Mouse (Mus musculus) urinary bladder, adult 18-20 months (tissue): ENCODE data around the gene Pfn4.
"Not testable (repeated sequence)": the region's sequence is repeated elsewhere in the genome, so short reads cannot be mapped to it uniquely, and the experiment has no call there.

Experiments used
- DNase-seq, 2 experiments: peaks; one replicate each; pipeline ENCODE4 v3.0.0; 2022; ENCODE audit warnings: low spot score in 2 of 2, mixed read lengths in 2 of 2

Gene Pfn4

DNA sequence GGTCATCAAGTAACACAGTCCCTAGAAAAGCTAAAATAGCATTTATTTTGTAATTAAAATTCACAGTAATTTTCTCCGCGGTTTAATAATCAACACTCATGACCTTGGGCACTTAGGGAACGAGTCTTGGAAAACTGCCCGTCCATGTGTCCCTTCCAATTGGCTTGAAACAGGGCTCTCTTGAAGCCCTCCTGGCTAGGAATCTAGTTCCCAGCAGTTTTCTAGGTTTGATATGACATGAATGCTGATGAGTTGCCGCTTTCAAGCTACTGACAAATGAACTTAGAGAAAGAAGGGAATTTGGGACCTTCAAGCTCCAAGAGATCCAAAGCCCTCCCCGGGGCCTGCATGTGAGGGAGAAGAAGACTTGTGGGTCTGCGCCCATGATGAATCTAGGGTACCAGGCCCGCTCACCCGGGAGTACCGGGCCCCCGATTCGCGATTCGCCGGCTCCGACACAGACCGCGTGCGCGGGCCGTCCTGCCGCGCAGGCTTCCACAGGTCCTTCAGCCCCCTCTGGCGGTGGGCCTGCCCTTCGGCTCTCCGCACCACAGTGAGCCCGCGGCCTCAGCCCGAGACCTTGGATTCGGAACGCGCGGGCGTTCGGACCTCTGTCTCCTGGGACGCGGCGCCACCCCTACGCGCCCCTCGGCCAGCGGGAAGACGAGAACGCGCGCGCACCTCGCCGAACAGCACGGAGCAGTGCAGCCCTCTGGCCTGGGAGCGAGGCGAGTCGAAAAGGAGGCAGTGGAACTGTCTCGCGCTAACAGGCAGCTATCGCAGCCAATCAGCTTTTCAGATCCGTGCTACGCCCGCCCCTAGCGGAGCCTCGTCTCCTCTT, at the start of gene Pfn4, which contains the start of gene Fam228b:
TSS of gene Pfn4 (plus strand) at position 531 of the 841 bp plus-strand sequence.
TSS of gene Fam228b (minus strand) at position 776 of the 841 bp plus-strand sequence.
- DNase-seq: peak; percentile 91 to 99

DNA sequence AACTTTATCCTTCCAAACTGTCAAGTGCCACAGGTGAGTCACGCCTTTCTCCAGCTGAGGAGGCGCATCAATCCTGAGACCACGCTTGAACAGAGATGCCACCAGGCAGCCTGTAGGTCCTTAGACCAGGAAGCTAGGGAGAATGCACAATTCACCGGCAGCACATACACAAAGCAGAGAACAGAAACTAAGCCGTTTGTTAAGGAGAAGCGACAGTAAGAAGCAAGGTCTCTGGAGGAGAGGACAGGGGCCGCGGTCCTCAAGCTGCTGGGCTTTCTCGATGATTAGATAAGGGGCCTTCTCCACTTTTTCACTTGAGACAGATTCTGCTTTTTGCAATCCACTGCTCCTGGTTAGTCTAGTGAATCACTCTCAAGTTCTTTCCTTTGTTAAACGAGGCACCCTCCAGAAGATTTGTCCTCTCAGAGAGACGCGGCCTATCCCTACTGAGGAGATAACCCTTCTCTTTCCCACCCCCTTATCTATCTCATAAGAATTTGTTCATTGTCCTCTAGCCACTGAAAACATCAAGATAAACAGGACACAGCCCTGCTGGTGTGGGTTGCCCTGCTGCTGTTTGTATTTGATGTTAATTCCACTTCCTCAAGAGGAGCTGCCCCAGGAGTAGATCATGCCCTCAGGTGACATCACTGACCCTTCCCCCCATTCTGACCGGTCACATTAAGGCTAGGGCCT, 49.6 kb upstream of the Pfn4 start:
- DNase-seq: no peak

DNA sequence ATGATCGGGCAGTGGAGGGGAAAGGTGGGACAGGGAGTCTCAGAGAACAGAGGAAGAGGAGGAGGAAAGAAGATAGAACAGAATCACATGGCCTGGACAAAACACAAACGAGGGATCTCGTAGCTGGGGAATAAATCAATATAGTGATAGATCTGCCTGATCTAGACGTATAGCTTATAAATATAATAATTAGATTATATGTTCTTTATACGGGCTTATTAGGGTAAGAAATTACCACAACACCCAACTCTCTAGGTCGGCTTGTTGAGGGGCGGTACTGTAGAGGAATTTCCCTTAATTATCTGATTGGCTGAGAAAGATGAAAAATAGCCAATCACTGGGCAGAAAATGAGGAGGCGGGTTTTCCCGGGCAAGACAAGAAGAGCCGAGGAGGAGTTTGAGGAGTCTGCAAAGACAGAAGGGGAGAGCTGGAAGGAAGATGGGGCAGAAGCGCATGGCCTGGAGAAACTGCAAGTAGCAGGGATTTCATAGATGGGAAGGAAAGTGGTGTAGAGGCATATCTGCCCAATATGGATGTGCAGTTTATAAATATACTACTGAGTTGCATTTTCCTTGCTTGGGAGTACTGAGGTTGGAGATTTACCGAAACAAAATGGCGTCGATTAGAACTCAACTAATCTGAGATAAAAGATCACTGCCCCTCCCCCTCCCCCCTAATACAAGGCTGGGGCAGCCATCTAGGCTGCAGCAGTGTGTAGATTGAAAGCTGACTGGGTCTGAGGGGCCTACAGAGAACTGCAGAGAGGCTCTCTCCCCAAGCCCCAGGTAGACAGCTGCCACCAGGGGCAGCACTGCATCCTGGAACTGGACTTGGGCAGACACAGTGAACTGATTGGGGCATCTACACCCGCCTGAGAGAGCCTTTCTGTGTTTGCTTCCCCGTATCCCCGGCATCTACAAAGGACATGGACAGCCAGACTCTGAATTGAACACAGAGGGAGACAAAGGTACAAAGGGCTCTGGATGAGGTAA, 48.8 kb upstream of the Pfn4 start:
- DNase-seq: no peak

DNA sequence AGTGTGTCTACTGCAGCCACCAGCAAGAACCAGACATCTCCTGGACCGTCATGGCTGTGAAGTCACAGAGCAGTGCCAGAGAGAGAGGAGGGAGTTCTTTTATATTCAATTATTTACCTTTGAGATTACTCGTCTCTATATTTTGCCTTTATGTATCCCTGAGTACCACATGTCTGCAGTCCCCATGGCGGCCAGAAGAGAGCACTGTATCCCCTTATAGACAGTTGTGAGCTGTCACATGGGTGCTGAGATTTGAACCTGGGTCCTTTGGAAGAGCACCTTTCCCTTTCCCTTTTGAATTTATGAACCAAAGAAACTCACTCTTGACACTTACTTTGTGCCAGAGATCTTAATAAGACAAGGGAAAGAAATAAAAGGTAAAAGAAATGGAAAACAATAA, 39.7 kb upstream of the Pfn4 start:
- DNase-seq: no peak

DNA sequence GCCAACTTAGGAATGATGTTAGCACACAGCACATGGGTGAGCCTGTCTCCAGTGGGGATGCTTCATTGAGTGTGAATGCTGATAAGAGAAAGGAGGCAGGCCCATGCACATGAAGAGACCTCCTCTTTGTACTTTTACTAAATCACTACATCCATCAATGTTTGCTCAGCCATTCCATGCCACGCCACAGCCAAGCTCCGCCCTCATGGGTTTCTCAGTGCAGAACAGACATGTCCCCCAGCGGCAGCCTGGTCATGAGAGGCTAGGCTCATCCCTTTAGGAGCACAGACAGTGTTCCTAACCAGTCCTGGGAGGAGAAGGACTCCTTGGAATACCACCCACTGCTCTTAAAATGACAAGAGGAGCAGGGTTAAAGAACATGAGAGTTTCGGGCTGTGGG, 37.2 kb upstream of the Pfn4 start:
- DNase-seq: no peak

DNA sequence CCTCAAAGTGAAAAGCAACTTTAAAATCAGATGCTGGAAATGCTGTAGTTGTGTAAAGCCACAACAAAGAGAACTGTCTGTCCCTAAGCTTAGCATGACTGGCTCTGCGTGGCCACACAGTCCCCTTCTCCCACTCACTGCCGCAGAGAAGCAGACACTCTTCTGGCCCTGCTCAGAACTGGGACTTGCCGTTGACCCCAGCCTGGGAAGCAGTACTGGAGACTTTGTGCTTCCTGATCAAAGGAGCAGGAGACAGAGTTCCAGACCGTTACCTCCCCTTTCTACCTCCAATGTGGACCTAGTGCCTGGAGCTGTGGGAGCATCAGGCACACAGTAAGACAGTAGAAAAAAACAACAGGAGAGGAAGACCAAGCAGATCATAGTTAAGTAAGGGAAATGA, 36.5 kb upstream of the Pfn4 start:
- DNase-seq: no peak

DNA sequence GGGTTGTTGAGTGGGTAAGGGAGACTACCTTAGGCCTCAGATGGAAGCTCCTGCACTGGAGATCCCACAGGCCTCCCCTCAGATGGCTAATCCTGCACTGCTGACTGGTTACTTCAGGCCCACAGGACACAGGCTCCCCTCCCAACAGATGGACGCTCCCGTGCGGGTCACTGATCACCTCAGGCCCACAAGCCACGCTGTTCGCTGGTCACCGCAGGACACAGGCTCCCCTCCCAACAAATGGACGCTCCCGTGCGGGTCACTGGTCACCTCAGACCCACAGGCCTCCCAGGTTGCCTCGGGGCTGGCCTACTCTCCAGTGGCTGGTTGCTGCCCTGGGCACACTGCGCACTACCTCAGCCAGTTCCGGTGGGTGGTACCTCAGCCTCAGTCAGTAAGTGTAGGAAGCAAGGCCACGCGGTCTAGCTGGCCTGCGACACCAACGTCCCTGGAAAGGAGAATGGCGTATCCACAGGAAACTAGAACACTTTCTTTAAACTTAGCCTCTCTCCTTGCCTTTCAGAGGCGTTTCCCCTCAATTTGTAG, 30.7 kb upstream of the Pfn4 start, which contains the start of gene Fam228a:
TSS of gene Fam228a (minus strand) at position 400 of the 546 bp plus-strand sequence.
- no peak for DNase-seq

DNA sequence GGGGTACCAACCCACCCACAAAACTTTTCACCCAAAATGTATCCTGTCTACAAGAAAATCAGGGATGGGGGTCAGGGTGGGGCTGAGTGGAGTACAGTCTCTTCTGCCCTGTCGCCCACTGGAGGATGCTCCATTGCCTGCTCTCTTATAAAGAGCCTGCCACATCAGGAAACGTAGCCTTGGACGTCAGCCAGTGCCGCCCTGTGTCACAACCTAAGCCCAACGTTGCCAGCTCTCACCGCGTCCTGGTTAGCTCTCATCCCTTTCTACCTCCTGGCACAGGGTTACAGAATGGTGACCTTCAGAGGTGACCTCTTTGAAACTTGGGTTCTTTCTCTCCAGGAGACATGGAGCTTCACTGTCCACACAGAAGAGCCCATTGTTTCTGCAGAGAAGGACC, 28.0 kb upstream of the Pfn4 start:
- no peak for DNase-seq

DNA sequence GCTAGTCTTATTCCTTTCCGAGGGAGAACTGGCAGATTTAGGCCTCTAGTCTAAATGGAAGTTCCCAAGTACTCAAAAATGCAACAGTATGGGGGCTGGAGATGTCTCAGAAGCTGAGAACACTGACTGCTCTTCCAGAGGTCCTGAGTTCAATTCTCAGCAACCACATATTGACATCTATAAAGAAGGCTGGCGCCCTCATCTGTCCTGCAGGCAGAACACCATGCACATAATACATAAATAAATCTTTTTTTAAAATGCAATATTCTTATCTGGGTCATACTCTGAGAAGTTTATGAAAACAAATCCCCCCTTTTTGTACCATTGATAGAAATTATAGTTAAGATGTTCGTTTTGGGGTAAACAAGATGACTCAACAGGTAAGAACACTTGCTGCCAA, 26.6 kb upstream of the Pfn4 start:
- no peak for DNase-seq

DNA sequence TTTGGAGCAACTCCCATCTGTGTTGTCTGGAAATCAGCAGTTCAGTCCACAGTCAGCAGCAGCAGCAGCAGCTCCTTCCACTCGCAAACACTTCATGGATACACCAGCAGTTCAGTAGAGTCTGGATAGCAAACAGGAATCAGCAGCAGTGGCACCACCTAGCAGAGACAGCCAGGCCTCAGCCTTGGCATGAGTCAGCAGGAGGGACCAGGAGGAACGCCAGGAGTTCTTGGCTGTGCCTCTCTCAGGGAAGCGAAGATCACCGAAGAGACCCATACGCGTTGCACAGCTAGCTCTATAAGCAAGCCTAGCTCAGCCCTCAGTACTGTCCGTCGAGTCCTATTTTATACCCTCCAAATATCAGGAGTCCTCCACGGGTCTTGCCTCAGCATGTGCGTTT, 24.3 kb upstream of the Pfn4 start:
- no peak for DNase-seq

DNA sequence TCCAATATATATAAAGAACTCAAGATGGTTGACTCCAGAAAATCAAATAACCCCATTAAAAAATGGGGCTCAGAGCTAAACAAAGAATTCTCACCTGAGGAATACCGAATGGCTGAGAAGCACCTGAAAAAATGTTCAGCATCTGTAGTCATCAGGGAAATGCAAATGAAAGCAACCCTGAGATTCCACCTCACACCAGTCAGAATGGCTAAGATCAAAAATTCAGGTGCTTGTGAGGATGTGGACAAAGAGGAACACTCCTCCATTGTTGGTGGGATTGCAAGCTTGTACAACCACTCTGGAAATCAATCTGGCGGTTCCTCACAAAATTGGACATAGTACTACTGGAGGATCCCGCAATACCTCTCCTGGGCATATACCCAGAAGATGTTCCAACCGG, 14.4 kb upstream of the Pfn4 start:
- not testable (repeated sequence) for DNase-seq

DNA sequence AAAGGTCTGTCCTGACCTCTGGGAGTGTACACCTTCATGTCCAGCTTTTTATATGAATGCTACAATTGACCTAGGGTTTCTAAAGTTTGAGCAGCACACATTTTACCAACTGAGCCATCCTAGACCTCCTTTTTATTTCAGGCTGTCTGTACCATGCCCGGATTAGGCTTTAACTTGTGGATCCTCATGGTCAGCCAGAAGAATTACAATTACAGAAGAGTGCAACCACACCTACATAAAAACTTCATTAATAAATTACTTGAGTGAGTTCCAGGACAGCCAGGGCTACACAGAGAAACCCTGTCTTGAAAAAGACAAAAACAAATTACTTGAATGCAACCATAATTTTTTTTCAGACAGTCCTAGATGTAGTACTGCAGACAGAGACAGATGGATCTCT, 11.8 kb upstream of the Pfn4 start:
- DNase-seq: no peak

DNA sequence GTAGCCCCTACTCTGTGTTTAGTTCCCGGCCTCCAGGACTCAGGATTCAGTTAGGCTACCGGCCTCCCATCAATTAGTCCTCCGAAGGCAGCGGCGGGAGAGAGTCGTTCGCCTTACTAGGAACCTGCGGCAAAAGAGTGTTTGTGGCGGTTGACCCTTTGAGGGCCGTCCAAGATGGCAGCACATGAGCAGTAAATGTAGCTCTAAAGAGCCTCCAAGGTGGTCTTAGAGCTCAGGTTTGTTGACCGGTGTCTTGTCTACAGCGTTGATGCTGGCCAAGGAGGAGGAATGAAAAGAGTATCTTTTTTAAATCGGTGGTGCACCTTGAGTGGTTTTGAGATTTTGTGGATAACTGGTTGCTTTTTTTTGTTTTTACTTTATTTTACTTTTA, 506 bp downstream of the Pfn4 start:
- DNase-seq: no peak

DNA sequence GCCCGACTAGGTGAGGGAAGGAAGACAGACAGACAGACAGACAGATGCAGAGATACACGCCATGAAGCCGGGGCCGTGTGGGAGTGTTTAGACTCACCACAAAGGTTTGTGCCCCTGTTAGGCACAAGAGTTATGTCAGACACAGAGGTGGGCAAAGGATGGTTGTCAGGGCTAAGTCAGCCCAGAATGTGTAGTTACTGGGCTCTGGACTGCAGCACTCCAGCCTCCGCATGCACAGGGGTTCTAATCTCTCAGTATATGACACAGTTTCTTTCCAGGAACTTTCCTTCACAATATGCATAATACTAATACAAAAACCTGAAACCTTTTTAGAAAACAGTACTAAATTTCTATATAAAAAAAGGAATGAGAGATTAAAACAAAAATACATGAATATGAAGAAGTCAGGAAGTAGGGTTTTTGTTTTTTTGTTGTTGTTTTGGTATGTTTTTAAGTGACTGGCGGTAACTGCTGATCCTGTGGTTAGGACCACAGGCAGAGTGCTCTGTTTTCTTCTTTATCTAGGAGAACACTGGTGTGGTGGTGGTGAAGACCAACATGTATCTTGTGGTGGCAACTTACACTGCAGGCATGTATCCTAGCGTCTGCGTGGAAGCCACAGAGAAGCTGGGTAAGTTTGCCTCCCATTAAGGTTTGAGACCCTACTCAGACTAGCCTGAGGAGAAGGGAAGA, 6.2 kb downstream of the Pfn4 start:
- DNase-seq: no peak

DNA sequence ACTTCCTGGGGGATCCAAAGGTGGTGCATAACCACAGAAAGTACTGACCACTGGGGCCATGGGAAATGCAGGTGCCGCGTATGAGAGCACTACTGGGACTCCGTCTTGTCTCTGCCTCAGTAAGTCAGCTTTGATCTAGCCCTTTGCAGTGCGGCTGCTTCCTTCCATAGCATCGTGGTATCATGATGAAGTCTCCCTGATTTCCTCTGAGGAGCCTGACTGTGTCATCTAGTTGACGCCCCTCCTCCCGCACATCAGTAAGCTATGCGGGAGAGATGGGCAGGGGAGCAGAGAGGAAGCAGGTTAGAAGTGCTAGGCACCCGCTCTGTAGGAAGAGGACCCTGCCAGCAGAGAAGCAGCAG, 6.7 kb downstream of the Pfn4 start:
- DNase-seq: no peak

DNA sequence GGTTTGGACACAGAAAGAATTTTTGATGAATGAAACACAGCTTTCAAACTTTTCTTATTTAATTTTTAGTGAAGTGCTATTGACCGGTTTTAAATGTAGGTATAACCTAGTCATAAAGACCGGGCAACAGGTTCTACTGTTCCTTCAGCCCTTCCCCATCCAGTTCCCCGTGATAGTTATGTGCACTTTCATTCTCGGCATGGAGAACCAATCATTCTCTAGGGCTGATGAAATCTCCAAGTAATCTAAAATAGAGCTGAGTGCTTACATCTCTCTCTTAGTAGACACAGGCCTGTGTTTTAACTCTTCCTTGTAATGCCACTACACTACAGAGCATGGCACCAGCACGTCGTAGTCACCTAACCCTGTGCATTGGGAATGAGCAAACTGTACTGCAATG, 8.9 kb downstream of the Pfn4 start:
- no peak for DNase-seq

DNA sequence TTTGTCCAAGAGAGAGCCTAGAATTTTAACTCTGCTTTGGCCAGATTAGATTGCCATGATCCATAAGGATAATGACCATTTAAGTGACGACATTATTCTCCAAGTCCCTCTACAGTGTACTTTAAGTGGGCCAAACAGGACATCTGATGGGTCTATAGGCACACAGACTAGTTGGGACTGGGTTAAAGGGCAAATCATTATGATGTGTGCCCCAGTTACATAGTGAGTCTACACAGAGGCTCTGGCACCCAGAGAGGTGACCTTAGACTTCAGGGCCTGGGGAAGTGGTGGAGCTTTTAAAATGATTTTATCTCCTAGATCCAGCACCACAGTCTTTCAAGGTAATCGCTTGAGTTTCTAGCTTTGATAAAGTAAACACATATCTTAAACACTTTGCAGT, 11.4 kb downstream of the Pfn4 start:
- DNase-seq: no peak

DNA sequence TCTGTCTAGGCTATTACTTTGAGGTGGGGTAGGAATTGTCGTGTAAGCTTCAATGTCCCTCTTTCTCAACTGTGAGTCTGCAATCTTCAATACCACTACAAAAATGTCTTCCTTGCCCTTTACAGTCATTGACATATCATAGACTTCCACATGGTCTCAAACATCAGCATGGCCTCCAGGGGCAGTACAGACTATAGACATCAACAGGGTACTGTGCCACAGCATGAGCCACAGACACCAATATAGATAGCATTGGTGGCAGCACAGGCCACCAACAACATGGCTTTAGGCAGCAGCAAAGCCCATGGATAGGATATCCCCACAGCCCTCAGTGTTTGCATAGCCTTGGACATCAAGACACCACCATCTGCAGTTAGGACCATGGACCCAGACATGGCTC, 12.4 kb downstream of the Pfn4 start:
- no peak for DNase-seq

DNA sequence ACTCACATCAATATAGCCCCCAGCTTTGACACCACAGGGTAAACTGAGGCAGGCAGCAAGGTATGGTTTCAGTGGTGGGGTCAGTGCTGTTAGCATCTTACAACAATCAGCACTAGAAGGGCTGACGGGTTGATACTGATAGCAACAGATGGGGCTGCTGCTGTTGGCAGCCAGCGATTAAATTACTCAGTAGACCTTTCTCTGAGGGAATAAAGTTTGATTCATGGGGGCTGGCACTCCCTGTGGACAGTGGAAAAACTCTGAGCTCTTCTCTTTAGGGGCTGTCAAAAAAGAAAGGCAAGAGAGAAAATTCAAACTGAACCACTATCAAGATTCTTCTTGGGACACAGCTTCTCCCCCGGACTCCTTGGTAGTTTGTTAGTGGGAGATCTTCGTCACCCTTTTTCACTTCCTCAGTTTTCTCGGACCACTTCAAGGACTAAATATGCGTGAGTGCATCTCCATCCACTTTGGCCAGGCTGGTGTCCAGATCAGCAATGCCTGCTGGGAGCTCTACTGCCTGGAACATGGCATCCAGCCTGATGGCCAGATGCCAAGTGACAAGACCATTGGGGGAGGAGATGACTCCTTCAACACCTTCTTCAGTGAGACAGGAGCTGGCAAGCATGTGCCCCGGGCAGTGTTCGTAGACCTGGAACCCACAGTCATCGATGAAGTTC, 13.0 kb downstream of the Pfn4 start:
- not testable (repeated sequence) for DNase-seq

DNA sequence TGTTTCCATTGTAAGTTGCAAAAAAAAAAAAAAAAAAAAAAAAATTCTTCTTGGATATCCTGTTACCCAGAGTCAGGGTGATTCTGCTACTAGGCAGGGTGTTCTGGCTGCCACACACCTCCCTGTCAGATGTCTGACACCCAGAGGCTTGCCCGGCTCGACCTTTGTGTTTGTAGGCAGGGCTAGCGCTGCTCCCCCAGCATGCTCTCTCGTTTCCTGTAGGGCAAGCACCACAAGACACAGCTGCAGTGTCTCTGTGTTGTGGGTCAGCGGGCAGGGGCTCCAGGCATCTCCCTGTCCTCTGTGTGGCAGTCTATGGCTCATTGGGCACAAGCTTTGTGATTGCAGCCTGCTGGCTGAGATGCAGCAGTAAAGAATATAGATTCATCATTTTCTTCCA, 14.8 kb downstream of the Pfn4 start:
- DNase-seq: no peak

DNA sequence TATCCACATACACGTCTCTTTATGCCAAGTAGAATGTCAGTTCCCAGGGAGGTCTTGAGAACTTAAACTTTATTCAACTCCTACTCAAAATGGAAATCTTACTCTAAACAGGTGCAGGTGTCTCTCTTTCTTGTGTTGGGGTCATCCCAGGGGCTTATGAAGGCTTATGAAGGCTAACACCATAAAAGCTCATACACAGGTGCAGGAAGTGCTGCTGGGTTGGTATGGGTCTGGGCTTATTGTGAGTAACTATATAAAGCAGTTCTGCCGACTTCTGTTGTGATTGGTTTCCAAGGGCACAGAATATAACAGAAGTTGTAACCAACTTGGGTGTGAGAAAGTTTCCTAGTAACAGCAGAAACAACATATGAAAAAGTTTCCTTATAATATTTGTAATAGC, 15.6 kb downstream of the Pfn4 start:
- no peak for DNase-seq
